Mouse (Mus musculus): ENCODE data around the gene Tbc1d8b. TPM values are rescaled to one million over a fixed set of nuclear protein-coding genes. Genes with fewer than 3 reads are reported as not detected.

Tbc1d8b gene
- polyA plus RNA-seq, 2 experiments: 0.14 to 1.3 TPM

DNA sequence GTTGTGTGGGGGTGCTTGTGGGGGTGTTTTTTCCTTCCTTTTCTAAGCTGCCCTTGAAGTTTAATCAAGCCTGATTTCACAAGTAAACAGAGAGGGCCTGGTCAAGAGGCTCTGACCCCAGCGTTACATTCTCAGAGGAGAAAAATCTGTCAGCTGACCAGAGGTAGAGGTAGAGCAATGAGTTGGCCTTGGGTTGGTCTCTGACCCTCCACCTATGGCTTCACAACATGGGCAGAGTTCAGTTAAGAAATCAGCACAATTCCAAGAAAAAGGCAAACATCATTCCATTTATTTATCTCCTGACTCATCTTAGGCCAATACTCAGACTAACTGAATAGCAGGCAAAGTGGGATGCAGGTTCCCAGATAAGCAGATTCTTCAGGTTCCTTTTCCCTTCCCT lies 94.1 kb downstream of the Tbc1d8b start:
- ATAC-seq (ENCODE audit: insufficient read depth) (no peak), DNase-seq (ENCODE audit: low read depth in 3 of 3, low spot score in 3 of 3) (no peak)
- Histone ChIP-seq H3K4me1 (replicated peaks; ENCODE audit: control insufficient read depth in 2 of 2, insufficient read depth in 2 of 2, low read length in 1 of 2) (peaks cover 0 to 21% of the 10 kb centered on the region in 2 experiments; a peak in 3 of 4 replicates), H3K4me3 (ENCODE audit: insufficient read depth in 1 of 2, low read depth in 2 of 2, low read length in 2 of 2) (no peak overlapping the region), H3K27ac (no peak overlapping the region), H3K9ac (replicated peaks) (no peak overlapping the region), H3K4me2 (ENCODE audit: low read depth) (no peak overlapping the region), H3K36me3 (replicated peaks; ENCODE audit: control insufficient read depth, insufficient read depth, low read depth) (no peaks in the 10 kb centered on the region), H3K27me3 (ENCODE audit: control insufficient read depth, insufficient read depth, low read length) (no peaks in the 10 kb centered on the region), H3K9me3 (ENCODE audit: control insufficient read depth, low read length) (no peaks in the 10 kb centered on the region)
- TF ChIP-seq CTCF (IDR thresholded peaks at IDR 0.05; ENCODE audit: low read depth): no peak
- TF ChIP-seq EP300 (IDR thresholded peaks at IDR 0.05; ENCODE audit: low read depth): no peak
- 68% methylated on average over 1 of the region's 1 CpGs for WGBS (ENCODE audit: insufficient replicate concordance)

DNA sequence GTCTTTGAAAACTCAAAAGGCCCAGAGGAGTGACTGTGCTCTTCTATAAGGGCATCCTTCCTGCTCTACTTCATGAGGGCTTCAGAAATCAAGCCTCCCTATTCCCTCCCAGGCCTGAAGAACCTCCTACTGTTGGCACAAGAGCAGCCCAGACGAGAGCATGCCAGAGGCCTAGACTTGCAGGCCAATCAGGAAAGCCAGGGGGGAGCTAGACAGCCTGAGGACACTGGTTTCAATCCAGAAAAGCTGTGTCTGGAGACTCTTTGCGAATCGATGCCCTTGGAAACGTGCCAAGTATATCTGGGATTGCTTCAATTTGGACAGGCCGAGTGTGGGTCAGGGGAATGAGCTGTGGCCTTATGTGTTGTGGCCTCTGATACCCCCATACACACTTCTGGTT lies 94.6 kb downstream of the Tbc1d8b start:
- no peak overlapping the region for H3K27ac ChIP-seq

DNA sequence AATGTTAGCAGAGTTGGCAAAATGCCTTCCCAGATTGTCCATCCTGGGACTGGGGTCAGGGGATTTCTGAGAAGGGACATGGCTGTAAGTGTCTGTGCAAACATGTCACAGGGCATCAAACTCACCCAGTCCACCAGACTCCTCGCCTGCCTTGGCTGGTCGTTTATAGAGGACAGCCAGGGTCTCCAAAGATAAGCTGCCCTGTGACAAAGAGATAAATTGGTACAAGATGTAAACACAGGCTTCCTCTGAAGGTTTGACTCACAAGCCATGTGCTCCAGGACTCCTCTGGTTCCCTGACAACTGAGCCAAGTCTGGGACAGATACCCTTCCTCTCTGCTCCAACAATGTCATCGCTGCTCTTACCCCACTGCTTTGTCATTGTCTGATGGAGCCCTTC lies 96.2 kb downstream of the Tbc1d8b start:
- Histone ChIP-seq H3K4me2 (ENCODE audit: low read depth) (no peak overlapping the region), H3K4me1 (replicated peaks; ENCODE audit: control insufficient read depth in 2 of 2, insufficient read depth in 2 of 2, low read length in 1 of 2) (peaks cover 0 to 16% of the 10 kb centered on the region in 2 experiments; a peak in 3 of 4 replicates), H3K9ac (replicated peaks) (no peak overlapping the region), H3K27ac (no peak overlapping the region), H3K4me3 (ENCODE audit: insufficient read depth in 1 of 2, low read depth in 2 of 2, low read length in 2 of 2) (no peak overlapping the region), H3K9me3 (ENCODE audit: control insufficient read depth, low read length) (no peaks in the 10 kb centered on the region), H3K27me3 (ENCODE audit: control insufficient read depth, insufficient read depth, low read length) (no peaks in the 10 kb centered on the region), H3K36me3 (replicated peaks; ENCODE audit: control insufficient read depth, insufficient read depth, low read depth) (no peaks in the 10 kb centered on the region)
- TF ChIP-seq EP300 (IDR thresholded peaks at IDR 0.05; ENCODE audit: low read depth) (peak; percentile 54), CTCF (IDR thresholded peaks at IDR 0.05; ENCODE audit: low read depth) (no peak)
- DNase-seq (ENCODE audit: low read depth in 3 of 3, low spot score in 3 of 3) (peak in 1 of 3 experiments; percentile 11), ATAC-seq (ENCODE audit: insufficient read depth) (peak; percentile 79)
- 13% methylated on average over 3 of the region's 3 CpGs for WGBS (ENCODE audit: insufficient replicate concordance)

More for the DNA sequence above, 94.6 kb downstream of the Tbc1d8b start:
- no peak overlapping the region for H3K4me2 ChIP-seq (ENCODE audit: low read depth)
- H3K4me3 ChIP-seq (ENCODE audit: insufficient read depth in 1 of 2, low read depth in 2 of 2, low read length in 2 of 2): no peak overlapping the region
- DNase-seq (ENCODE audit: low read depth in 3 of 3, low spot score in 3 of 3) (no peak), ATAC-seq (ENCODE audit: insufficient read depth) (no peak)
- H3K4me1 ChIP-seq (replicated peaks; ENCODE audit: control insufficient read depth in 2 of 2, insufficient read depth in 2 of 2, low read length in 1 of 2): peaks cover 0 to 21% of the 10 kb centered on the region in 2 experiments; a peak in 3 of 4 replicates
- no peak for TF ChIP-seq CTCF (IDR thresholded peaks at IDR 0.05; ENCODE audit: low read depth)
- TF ChIP-seq EP300 (IDR thresholded peaks at IDR 0.05; ENCODE audit: low read depth): no peak
- H3K9me3 ChIP-seq (ENCODE audit: control insufficient read depth, low read length): no peaks in the 10 kb centered on the region
- H3K27me3 ChIP-seq (ENCODE audit: control insufficient read depth, insufficient read depth, low read length): no peaks in the 10 kb centered on the region
- 71% methylated on average over 5 of the region's 5 CpGs for WGBS (ENCODE audit: insufficient replicate concordance)
- H3K9ac ChIP-seq (replicated peaks): no peak overlapping the region
- H3K36me3 ChIP-seq (replicated peaks; ENCODE audit: control insufficient read depth, insufficient read depth, low read depth): no peaks in the 10 kb centered on the region

DNA sequence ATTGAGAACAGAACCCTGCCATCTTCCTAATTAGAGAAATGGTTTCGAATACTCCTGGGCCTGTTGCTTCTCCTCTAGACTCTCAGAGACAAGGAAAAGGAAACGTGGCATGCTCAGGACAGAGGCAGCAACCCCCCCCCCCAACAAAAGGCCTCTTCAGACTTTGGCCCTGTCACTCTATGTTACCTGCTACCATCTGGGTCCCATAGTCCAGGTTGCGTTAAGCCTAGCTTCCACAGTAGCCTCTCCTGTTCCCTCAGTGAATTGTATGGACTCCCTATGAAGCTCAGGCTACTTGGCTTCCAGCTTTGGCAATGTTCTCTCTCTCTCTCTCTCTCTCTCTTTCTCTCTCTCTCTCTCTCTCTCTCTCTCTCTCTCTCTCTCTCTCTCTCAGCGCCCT lies 96.8 kb downstream of the Tbc1d8b start:
- no peak for TF ChIP-seq CTCF (IDR thresholded peaks at IDR 0.05; ENCODE audit: low read depth)
- TF ChIP-seq EP300 (IDR thresholded peaks at IDR 0.05; ENCODE audit: low read depth): no peak
- Histone ChIP-seq H3K27me3 (ENCODE audit: control insufficient read depth, insufficient read depth, low read length) (no peaks in the 10 kb centered on the region), H3K4me1 (replicated peaks; ENCODE audit: control insufficient read depth in 2 of 2, insufficient read depth in 2 of 2, low read length in 1 of 2) (peaks cover 0 to 16% of the 10 kb centered on the region in 2 experiments; a peak in 3 of 4 replicates), H3K4me3 (ENCODE audit: insufficient read depth in 1 of 2, low read depth in 2 of 2, low read length in 2 of 2) (no peak overlapping the region), H3K9ac (replicated peaks) (no peak overlapping the region), H3K4me2 (ENCODE audit: low read depth) (no peak overlapping the region), H3K27ac (no peak overlapping the region), H3K9me3 (ENCODE audit: control insufficient read depth, low read length) (no peaks in the 10 kb centered on the region), H3K36me3 (replicated peaks; ENCODE audit: control insufficient read depth, insufficient read depth, low read depth) (no peaks in the 10 kb centered on the region)
- no peak for DNase-seq (ENCODE audit: low read depth in 3 of 3, low spot score in 3 of 3)
- WGBS (ENCODE audit: insufficient replicate concordance): 60% methylated on average over 4 of the region's 4 CpGs
- no peak for ATAC-seq (ENCODE audit: insufficient read depth)

DNA sequence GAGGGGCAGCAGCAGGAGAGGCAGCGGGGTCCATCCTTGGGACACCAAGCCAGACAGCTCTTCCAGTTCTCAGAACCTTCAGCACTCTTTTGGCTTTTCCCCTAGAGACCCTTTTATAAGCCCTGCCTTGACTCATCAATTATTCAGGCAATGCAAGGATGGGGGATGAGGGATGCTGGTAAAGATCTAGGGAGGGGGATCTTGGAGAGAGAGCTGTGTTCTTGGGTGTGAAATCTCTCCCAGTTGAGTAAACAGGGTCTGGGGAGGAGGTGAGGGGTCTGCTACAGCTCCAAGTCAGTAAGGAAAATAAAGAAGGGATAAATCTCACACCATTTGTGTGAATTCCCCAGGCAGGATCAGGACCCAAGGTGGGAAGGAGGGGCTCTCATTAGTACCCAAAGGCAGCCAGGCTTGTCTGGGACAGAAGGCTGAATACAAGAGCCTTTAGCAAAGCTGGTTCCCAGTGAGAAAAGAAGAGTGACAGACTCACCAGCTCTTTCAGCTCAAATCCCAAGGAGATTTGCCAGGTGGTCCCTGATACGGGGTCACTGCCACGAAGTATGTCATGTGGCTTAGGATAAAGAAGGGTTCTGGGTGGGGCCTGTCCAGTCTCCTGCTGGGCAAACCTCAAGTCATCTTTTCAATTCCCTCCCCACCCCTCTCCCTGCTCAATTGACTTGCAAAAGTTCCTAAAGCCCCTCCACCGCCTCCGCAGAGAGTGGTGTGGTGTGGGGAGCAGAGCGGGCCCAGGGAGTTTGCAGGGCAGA lies 97.7 kb downstream of the Tbc1d8b start, which contains the start of gene Ripply1:
Gene Ripply1, minus strand, starts transcription at position 76 of the 767 bp plus-strand sequence.
- Histone ChIP-seq H3K4me3 (ENCODE audit: insufficient read depth in 1 of 2, low read depth in 2 of 2, low read length in 2 of 2) (no peak within 1 kb of the TSS), H3K36me3 (replicated peaks; ENCODE audit: control insufficient read depth, insufficient read depth, low read depth) (no peaks in the 10 kb centered on the region), H3K27ac (no peak within 1 kb of the TSS), H3K9ac (replicated peaks) (no peak within 1 kb of the TSS), H3K9me3 (ENCODE audit: control insufficient read depth, low read length) (no peaks in the 10 kb centered on the region), H3K4me2 (ENCODE audit: low read depth) (no peak within 1 kb of the TSS), H3K27me3 (ENCODE audit: control insufficient read depth, insufficient read depth, low read length) (no peaks in the 10 kb centered on the region), H3K4me1 (replicated peaks; ENCODE audit: control insufficient read depth in 2 of 2, insufficient read depth in 2 of 2, low read length in 1 of 2) (peaks cover 0 to 16% of the 10 kb centered on the region in 2 experiments; a peak in 3 of 4 replicates)
- DNase-seq (ENCODE audit: low read depth in 3 of 3, low spot score in 3 of 3) (no peak), ATAC-seq (ENCODE audit: insufficient read depth) (no peak)
- TF ChIP-seq EP300 (IDR thresholded peaks at IDR 0.05; ENCODE audit: low read depth) (no peak), CTCF (IDR thresholded peaks at IDR 0.05; ENCODE audit: low read depth) (no peak)
- 60% methylated on average over 6 of the region's 6 CpGs for WGBS (ENCODE audit: insufficient replicate concordance)
